Mouse (Mus musculus): ENCODE data around the gene St3gal2.
A peak's percentile ranks its signal among the peaks of the same experiment; 100 is the strongest.
"Not testable (repeated sequence)": the region's sequence is repeated elsewhere in the genome, so short reads cannot be mapped to it uniquely, and the experiment has no call there.

The St3gal2 gene

DNA sequence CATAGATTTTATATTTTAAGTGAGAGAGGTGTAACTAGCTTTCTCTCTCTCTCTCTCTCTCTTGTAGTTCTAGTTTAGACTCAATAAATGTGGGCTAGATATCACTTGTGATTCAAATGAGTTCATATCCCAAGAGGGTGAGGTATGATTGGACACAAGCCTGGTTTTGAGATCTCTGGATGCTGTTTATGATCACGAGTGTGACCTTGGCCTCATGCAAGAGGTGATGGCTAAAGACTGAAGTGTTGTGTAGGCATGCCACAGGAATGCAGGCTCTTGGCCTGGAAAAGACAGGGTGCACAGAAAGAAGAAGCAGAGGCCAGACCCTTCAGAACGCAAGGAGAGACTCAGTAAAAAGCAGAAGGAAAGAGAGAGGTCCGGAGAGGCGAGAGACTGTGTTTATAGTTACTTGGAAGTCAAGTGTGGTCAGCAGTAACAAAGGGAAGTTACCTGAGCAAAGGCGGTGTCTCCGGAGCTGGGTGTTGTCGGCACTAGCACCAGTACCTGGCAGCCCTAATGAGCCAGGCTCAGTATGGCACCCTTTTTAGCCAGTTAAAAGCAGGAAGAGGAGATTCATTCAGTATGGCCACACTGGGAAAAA is 24.7 kb downstream of the St3gal2 start:
- DNase-seq (ENCODE audit: low read depth, low spot score) = no peak

DNA sequence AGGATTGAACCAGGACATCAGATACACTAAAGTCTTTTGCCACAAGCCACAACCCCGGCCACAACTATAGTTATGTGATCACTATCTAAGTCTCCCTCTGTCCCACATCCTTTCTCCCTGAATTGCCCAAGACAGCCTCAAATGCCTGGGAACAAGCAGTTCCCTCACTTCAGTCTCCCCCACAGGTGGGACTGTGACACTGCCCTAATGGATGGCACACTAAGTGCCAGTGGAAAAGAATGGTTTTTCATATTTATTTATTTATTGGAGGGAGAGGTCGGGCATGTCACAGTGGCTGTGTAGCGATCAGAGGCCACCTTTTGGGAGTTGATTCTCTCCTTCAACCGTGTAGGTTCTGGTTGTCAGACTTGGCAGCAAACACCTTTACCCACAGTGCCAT is 26.0 kb downstream of the St3gal2 start:
- DNase-seq (ENCODE audit: low read depth, low spot score) = no peak

DNA sequence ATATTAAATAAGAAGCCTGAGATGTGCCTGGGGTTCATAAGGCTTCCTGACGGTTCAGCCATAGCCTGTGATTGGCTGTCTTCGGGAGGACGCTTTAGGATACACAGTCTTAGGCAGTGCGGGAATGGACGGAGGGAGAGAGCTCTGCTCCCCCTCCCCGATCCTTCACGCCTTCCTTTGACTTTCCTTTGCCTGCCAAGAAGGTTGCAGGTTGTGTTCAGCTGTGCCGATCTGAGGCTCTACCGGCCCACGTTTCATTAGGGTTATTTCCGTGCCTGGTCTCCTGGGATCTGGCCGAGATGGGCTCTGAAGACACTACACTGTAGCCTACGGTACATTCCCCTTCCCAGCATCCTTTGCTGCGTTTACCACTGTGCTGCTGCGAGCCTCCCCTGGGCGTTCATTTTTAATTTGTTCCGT is 30.4 kb downstream of the St3gal2 start:
- DNase-seq (ENCODE audit: low read depth, low spot score) = no peak

DNA sequence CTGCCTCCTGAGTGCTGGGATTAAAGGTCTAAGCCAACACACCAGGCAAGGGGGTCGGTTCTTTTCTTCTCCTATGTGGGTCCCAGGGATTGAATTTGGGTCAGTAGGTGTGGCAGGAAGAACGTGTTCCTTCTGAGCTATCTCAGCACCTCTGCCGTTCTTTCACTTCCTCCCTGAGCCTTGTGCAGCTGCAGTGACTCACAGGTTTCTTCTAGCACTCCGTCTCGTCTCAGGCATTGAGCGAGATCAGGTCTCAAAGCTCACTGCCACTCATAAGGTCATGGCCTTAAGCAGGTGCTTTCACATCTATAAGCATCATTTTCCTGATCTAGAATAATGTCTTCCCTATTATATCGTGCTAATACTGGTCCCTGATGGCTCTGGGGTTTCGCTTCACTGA is 35.1 kb downstream of the St3gal2 start:
- no peak for DNase-seq (ENCODE audit: low read depth, low spot score)

DNA sequence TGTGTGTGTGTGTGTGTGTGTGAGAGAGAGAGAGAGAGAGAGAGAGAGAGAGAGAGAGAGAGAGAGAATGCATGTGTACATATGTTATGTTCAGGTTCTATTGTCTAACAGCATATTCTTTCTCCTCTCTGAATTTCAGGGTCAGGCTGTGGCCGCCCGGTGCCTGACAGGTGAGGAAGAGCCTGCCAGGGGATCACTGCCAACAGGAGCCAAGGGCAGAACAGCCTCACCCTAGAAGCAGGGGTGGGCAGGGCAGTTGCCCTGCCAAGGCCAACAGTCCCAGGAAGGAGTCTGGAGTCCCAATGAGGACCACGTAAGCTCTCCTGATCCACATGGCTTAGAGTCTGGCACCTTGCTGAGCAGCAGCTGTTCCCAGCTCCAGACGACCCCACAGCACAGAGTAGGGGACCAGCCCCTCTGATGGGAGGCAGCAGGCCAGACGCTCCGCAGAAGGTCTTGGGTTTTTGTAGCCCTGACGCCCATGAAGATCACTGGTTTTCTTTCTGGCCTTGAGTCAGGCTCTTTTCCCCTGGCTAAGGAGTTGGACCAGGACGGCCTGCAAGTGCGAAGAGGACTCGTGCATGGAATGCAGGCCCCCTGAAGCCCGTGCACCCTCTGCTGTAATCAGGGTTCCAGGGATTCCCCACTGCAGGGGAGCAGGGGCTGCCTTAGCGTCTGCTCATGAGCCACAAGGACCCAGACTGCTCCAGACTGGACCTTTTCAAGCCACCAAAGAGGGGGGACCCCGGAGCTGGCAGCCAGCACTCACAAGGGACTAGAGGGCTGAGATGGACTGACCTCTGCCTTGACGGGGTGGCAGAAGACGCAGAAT is 37.1 kb downstream of the St3gal2 start:
- DNase-seq (ENCODE audit: low read depth, low spot score) = no peak

DNA sequence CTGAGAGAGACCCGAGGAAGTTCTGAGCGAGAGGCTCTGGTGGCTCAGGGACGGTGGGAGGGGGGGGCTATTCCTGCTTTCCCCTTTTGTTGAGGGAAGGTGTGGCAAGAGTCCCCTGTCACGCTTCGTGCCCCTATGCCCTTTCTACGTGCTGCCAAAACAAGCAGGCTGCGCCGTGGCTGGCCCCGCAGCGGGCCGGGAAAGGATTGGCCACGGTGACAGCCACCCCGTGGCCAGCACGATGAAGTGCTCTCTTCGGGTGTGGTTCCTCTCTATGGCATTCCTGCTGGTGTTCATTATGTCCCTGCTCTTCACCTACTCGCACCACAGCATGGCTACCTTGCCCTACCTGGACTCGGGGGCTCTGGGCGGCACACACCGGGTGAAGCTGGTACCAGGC is 37.7 kb downstream of the St3gal2 start:
- no peak for DNase-seq (ENCODE audit: low read depth, low spot score)

DNA sequence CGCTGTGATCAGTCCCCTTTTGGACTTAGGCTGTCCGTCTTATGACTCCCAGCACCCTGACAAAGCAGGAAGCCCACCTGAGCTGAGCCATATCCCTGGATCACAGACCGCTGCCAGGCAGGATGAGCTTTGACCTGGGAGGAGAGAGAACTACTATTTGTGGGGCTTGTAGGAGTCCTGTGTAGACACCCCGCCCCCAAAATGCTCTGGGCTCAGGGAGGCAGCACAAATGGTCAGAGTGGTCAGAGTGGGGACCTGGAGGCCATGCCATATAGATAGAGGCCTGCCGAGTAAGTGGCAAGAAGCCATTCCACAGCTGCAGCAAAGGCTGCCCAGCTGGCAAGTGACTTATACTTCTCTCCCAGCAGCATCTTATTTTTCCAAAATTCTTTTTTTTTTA is 38.4 kb downstream of the St3gal2 start:
- no peak for DNase-seq (ENCODE audit: low read depth, low spot score)

DNA sequence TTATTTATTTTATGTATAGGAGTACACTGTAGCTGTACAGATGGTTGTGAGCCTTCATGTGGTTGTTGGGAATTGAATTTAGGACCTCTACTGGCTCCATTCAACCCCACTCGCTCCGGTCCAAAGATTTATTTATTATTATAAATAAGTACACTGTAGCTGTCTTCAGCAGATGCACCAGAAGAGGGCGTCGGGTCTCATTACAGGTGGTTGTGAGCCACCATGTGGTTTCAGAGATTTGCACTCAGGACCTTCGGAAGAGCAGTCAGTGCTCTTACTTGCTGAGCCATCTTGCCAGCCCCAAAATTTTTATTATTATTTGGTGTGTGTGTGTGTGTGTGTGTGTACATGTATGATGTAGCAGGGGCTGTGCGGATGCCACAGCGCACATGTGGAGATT is 38.8 kb downstream of the St3gal2 start:
- not testable (repeated sequence) for DNase-seq (ENCODE audit: low read depth, low spot score)

DNA sequence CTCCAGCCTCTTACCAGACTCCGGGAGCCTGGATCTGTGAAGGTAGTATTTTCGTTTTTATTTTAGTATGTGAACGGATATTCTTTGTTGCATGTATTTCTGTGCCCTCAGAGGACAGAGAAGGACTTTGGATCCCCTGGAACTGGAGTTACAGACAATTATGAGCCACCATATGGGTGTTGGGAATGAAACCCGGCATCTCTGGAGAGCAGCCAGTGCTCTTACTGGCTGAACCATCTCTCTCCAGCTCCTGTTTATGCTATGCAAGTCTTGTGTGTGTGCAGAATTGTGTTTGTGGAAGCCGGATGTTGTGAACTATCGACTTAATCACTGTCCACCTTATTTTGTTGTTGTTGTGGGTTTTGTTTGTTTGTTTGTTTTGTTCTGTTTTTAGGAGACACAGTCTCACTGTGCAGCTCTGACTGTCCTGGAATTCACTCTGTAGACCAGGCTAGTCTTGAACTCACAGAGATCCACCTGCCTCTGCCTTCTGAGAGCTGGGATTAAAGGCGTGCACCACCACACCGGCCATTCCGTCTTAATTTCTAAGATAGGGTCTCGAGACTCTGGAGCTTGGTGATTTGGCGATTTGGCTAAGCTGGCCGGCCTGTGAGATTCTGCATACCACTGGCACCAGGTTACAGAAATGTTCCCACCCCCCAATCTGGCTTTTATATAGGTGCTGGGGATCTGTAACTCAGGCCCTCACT is 39.5 kb downstream of the St3gal2 start:
- DNase-seq (ENCODE audit: low read depth, low spot score) = no peak

DNA sequence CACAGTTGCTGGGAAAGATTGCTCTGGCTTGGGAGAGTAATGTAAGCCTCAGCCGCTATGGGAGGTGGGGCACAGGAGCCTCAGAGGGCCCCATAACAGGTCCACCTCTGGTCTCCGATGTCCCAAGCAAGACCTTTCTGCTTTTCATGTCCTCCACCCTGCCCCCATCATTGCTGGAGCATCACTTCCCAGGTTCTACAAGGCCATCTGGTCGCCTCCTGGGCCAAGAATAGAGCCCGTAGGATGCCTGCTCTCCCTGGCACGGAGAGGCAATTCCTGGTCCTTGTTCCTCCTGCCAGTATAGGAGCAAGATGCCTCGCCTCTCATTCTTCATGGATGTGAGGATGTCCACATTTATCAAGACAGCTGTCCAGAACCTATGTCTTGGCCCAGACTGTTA is 40.2 kb downstream of the St3gal2 start:
- DNase-seq (ENCODE audit: low read depth, low spot score) = no peak

DNA sequence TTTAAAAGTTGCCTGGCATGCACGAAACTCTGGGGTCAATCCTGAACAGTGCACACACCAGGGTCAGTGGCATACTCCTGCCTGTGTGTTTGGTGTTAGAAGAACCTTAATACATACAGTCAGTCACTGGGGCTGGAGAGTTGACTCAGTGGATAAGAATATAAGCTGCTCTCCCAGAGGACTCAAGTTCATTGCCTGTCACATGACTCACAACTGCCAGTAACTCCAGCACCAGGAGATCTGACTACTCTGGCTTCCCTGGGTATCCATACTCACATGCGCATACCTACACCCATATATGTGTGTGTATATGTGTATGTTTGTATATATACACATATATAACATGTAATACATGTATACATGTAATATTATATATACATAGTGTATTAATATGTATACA is 43.3 kb downstream of the St3gal2 start:
- no peak for DNase-seq (ENCODE audit: low read depth, low spot score)

DNA sequence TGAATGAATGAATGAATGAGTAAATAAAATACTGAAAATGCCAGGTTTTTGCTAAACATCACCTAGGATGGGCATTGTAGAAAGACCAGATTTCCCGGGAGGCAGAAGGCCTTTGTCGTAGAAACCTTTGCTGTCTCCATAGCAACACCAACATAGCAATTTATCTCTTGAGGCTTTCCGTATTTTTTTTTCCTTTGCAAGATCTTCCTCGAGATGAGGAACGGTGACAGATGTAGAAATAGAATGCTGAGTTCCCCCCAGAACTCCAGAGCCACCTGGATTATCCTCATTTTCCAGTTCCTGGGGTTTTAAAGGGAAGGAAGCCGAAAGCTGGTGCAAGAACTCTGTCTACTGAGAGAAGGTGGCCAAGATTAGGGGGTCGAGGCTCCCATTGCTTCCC is 44.9 kb downstream of the St3gal2 start:
- DNase-seq (ENCODE audit: low read depth, low spot score) = no peak

DNA sequence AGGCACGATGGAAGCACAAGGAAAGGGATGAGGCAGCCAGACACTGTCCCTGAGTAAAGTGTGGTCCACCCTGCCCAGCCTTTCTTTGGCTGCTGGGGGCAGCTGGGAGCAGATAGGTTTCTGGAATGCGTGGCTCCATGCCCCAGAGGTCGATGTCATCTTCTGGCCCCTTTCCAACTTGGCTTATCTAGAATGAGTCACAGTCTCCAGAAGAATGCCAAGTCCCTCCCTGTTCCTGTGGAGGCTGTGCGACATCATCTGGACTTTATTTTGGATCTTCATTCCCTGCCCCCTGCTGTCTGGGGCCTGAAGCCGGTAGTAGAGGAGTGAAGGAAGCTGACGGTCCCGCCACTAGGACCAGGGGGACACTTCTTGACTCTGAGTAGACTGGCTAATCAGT is 45.9 kb downstream of the St3gal2 start:
- no peak for DNase-seq (ENCODE audit: low read depth, low spot score)

DNA sequence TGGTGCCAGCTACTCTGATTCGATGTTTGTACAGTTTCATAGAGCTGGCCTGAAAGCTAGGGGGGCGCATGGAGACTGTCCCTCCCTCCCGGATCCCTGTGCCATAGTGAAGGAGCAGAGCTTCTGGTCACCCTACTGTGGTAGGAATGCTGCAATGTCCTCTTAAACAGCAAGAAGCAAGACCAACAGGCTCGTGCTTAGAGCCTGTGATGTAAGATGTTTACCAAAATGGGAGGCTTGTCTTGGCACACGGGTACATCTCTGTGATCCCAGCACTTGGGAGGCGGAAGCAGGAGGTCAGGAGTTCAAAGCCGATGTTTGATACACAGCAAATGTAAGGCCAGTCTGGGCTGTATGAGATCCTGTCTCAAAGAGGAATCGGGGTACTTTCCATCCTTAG is 46.9 kb downstream of the St3gal2 start:
- no peak for DNase-seq (ENCODE audit: low read depth, low spot score)

DNA sequence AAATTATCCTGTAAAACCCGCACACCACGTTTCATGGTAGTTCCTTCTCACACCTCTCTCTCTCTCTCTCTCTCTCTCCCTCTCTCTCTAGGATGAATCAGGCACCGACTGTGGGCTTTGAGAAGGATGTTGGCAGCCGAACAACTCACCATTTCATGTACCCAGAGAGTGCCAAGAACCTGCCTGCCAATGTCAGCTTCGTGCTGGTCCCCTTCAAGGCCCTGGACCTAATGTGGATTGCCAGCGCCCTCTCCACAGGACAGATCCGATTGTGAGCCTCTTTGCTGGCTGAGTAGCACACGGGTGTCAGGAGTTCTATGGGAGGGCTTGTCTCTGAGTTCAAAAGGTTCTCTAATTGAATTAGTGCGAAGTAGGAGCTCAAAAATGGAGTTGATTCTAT is 47.6 kb downstream of the St3gal2 start:
- DNase-seq (ENCODE audit: low read depth, low spot score) = no peak

DNA sequence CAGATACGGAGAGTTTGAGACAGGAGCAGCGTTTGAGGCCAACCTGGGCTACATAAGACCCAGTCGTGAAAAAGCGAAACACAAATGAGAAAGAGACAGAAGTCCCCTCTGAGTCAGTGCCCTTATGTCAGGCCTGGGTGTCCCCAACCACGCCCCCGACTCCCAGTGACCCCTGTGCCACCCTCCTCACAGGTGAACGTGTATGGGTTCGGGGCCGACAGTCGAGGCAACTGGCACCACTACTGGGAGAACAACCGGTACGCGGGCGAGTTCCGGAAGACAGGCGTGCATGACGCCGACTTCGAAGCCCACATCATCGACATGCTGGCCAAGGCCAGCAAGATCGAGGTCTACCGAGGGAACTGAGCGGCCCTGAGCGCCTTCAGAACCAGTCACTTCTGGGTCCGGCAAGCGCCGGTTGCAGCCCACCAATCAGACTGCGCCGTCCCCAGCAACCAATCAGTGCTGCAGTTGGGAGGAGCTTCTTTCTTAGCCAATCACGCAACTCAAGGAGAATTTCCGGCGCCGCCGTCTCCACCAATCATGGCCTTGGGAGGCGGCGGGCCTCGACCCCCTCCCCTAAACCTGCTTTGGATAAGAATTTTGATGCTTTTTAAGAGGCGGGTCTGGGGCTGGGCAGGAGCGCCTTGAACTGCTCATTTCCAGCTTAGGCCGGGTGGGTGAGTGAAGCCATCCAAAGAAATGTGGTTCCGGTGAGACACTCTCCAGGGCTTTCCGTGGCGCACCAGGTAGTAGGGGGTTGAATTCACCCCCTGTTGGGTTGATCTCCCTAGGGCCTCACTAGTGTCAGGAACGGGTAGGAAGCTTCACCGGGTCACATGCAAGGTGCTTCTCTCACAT is 50.4 kb downstream of the St3gal2 start:
- peak; percentile 91 for DNase-seq (ENCODE audit: low read depth, low spot score)

DNA sequence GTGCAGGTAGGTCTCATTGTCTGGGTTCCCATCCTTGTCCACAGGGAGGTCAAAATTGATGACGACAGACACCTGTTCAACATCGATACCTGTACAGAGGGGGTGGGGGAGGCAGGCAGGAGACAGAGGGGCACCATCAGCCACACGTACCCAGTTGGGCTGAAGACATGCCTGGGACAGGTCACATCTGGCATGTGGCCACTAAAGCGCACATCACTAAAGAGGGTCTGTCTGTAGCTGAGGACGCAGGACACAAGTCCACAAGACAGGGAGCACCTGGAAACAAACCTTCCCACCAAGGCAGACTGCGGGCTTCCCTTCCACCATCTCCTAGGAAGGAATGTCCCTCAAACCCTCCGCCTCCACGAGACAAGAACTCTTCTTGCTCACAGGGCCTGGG is 56.8 kb downstream of the St3gal2 start:
- DNase-seq (ENCODE audit: low read depth, low spot score) = not testable (repeated sequence)

DNA sequence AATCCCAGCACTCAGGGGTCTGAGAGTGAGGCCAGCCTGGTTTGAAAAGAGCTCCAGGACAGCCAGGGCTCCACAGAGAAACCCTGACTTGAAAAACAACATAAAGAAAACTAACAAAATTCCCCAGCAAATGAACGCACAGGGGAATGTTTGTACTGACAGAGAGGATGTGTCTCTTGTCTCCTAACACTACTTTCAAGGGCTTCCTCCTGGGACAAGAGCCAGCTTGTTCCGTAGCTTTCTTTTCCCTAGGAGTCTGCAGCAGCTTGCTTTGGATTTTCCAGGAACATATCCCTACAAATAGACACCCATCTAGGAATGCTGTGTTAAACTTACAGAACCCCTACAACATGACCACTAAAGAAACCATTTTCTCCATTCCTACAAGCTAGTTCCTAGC is 58.3 kb downstream of the St3gal2 start:
- DNase-seq (ENCODE audit: low read depth, low spot score) = not testable (repeated sequence)

DNA sequence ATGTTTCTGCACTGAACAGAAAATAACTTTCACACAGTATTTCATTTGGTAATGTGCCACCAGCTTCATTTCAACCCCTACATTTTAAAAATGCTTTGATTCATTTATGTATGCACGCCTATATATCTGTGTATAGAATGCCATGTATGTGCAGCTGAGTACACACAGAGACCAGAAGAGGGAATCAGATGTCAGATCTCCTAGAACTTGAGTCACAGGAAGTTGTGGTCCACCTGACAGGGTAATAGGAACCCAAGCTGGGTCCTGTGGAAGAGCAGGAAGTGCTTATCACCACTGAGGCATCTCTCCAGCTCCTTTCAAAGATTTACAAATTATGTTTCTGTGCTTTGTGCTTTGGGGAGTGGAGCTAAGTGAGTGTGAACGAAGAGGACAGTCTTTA is 61.6 kb downstream of the St3gal2 start:
- no peak for DNase-seq (ENCODE audit: low read depth, low spot score)

DNA sequence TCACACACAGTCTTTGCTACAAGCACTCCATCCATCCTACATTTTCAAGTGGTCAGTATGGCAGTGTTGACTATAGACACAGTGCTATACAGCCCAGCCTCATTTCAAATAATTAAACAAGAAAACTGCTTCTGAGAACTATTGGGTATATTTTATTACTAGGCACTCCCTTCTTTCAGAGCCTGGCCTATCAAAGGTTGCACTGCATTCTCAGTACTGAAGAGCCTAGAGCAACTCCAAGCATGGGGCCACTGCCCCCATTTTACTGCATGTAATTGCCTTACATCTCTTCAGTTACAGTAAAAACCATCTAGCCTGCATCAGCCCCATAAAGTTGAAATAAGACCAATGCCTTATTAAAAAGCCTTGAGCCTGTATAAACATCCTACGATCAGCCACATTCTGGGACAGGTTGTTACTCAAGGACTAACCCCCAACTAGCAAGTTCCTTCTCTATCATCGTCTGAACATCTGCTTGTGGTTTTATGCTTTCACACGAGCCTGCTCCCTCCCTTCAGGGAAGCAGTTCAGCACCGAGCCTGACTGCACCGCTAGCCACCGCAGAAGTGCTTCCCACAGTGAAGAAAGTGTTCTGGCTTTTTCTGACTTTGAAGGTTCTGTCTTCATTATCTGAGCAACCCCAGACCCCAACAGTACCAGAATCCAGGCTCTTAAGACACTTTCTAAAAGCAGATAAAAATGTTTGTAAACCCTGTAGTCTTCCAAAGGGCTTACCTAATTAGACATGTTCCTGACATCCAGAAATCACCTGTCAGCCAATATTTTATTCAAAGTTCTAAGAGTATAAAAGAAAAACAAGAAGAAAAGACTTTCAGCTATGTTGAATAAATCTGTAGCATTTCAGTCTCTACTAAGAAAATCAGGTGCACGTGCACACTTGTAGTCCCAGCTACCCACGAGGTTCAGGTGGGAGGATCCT is 68.4 kb downstream of the St3gal2 start:
- no peak for DNase-seq (ENCODE audit: low read depth, low spot score)

DNA sequence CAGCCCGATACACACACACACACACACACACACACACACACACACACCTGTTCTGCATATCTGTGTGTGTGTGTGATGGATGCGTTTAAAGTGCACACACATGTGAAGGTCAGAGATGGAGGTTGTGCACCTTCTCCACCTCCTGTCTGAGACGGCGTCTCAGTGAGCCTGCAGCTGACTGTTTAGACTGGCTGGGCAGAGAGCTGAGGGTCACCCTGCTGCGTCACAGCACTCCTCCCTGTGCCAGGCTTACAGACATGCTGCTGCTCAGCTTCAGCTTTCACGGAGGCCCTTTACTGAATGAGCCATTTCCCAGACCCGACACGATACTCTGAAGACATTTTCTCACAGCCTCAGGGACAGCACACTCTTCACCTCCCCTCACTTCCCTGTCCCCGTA is 70.3 kb downstream of the St3gal2 start:
- DNase-seq (ENCODE audit: low read depth, low spot score) = no peak
